Mouse (Mus musculus): ENCODE measurements around the gene Jhy.

GRCm38 (mm10) chr9:40908411-40908810, 55.5 kb downstream of the Jhy start:
- TF ChIP-seq EP300 (IDR thresholded peaks at IDR 0.05) (no peak), CTCF (IDR thresholded peaks at IDR 0.05) (no peak)

All from lung, postnatal 0 days (tissue).